Mouse (Mus musculus): ENCODE results near the gene Olfr1469.
"Not testable (repeated sequence)": the region's sequence is repeated elsewhere in the genome, so short reads cannot be mapped to it uniquely, and the experiment has no call there.

Gene Olfr1469

DNA sequence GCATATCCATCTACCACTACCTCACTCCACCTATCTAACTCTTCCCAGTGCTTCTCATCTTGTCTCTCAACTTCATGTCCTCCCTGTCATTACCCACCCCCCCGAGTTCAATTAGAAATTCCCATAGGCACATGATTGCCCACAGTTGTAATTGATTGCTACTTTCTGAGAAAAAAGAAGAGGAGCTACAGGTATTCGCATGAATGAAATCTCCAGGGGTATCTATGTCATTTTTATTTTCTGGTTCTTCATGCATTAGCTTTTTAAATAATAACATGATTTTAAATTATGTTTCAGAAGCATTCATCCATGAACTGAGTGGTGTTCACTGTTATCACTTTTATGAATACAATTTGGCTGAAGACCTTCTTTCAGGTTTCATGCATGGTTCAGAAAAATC is at the start of gene Olfr1469:
Gene Olfr1469, plus strand, starts transcription at position 301 of the 400 bp plus-strand sequence.
- DNase-seq: no peak

DNA sequence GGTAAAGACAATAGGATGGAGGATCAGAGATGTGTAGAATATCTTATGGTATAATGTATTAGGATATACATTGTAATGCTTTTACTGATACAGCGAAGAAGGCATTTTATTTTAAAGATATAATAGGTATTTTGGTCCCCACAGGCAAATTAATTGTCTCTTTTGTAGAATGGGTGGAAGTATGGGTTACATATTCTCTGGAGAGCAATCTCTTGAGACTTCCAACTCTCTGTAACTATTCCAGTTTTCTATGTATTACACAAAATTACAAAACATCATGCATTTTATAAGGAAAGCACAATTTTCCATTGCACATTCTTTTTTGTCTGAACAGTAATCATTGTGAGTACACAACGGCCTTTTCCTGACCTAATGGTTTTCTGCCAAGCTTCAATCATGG is 45.7 kb upstream of the Olfr1469 start, which contains the start of gene Olfr1467:
Gene Olfr1467, plus strand, starts transcription at position 301 of the 400 bp plus-strand sequence.
- DNase-seq: no peak

- not testable (repeated sequence) for DNase-seq
Measured at GRCm38 (mm10) chr19:13443109-13443508, 35.5 kb downstream of the Olfr1469 start, which contains the start of gene Olfr1471. Olfr1471 (plus strand) TSS chr19:13443409.

- no peak for DNase-seq
Measured at GRCm38 (mm10) chr19:13455986-13456385, 48.3 kb downstream of the Olfr1469 start, which contains the start of gene Olfr1472. Olfr1472 (minus strand) TSS chr19:13456086.

Measured in thymus, postnatal 4 days (tissue).